Mouse (Mus musculus): ENCODE measurements at regions not wholly inside any gene's neighbourhood (a gene's known extent, or its start where the extent isn't known, plus 50 kb on each side); places are given as distances from the start of the nearest gene placed in this dataset.
A peak's percentile ranks its signal among the peaks of the same experiment; 100 is the strongest.

DNA sequence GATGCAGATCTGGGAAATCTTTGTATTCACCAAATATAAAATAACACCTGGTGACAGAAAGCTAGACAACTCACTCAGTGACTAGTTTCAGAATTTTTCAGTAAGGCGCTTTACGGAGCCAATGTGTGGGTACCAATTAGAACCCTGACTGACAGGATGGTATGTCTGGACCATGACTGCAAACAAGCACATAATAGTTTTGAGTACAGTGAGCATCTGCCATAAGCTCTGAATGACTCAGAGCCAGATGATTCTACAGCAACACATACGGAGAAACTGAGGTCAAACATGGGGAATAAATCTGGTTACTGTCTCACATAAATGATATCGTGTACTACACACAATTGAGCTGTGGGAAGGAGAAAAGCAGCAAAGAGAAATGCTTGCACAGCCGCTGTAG lies 339.9 kb upstream of the Slc24a5 start:
- intact Hi-C loops (cut with DNase I), result no loop called here
- H3K79me2 ChIP-seq (replicated peaks; ENCODE audit: control insufficient read depth, insufficient read depth, low read length), result no peaks in the 10 kb centered on the region
- H3K9ac ChIP-seq (ENCODE audit: low read depth, low read length), result no peak overlapping the region
- no peaks in the 10 kb centered on the region for H3K4me1 ChIP-seq (ENCODE audit: control insufficient read depth, insufficient read depth, low read length)
- 94% methylated on average over 5 of the region's 5 CpGs for WGBS
- no peak for DNase-seq
- no peak overlapping the region for H3K4me3 ChIP-seq
- H3K27ac ChIP-seq, result no peak overlapping the region
- TF ChIP-seq EP300 (IDR thresholded peaks at IDR 0.05; ENCODE audit: insufficient read depth, low read depth, low read length) (no peak), POLR2A (IDR thresholded peaks at IDR 0.05; ENCODE audit: insufficient read depth, low read depth, low read length) (no peak), CTCF (IDR thresholded peaks at IDR 0.05) (no peak)
- H3K36me3 ChIP-seq (ENCODE audit: control insufficient read depth, insufficient read depth, low read length), result no peaks in the 10 kb centered on the region
- H3K27me3 ChIP-seq (ENCODE audit: control insufficient read depth, insufficient read depth, low read length), result no peaks in the 10 kb centered on the region

DNA sequence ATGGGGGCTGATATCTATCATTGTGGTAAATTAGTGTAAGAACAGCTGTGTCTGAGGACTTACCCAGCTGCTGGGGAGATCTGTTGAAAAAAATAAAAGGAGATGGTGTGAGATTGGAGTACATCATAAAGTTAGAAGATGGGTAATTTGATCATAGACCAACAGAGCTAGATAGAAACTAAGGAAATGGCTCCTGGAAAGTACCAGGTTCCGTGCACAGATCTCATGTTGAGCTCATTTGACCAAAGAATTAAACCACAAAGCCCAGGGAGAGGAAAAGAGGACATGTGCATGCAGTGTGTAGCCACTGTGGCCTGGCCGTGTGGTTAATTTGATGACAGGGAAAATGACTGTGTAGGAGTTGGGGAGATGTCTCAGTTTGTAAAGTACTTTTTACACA lies 335.3 kb upstream of the Slc24a5 start:
- intact Hi-C loops (cut with DNase I), result no loop called here
- H3K27ac ChIP-seq, result no peak overlapping the region

DNA sequence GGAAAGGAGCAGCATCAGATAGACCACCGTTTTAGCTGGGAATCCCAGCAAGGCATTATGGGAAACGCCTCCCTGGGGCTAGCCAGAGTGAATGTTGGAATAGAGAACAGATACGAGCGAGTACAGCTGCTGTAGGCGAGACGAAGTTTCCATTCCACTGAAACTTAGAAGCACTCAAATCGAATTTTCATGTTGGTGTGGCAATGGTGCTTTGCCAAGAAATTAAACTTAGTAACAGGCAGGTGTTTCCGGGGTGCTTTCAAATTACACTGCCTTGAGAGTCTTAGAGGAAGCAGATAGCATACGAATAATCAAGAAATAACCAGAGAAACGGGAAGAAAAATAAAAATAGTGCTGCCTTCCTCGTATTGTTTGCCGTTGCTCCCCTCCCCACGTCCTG lies 327.1 kb upstream of the Slc24a5 start:
- peak in 1 of 2 experiments; percentile 24 for DNase-seq
- Histone ChIP-seq H3K36me3 (ENCODE audit: control insufficient read depth, insufficient read depth, low read length) (peaks cover 10% of the 10 kb centered on the region), H3K4me1 (ENCODE audit: control insufficient read depth, insufficient read depth, low read length) (peaks cover 9% of the 10 kb centered on the region), H3K27me3 (ENCODE audit: control insufficient read depth, insufficient read depth, low read length) (no peaks in the 10 kb centered on the region), H3K79me2 (replicated peaks; ENCODE audit: control insufficient read depth, insufficient read depth, low read length) (no peaks in the 10 kb centered on the region), H3K27ac (peak overlapping the region; percentile 39), H3K9ac (ENCODE audit: low read depth, low read length) (no peak overlapping the region), H3K4me3 (peak overlapping the region; percentile 7; the same call in 1 of the 2 replicates)
- WGBS, result 11% methylated on average over 13 of the region's 13 CpGs
- intact Hi-C loops (cut with DNase I), result loop anchor here (2.0 kb wide), 1 partner anchor 134 kb away; no protein-coding TSS in a partner anchor
- TF ChIP-seq EP300 (IDR thresholded peaks at IDR 0.05; ENCODE audit: insufficient read depth, low read depth, low read length) (no peak), CTCF (IDR thresholded peaks at IDR 0.05) (no peak), POLR2A (IDR thresholded peaks at IDR 0.05; ENCODE audit: insufficient read depth, low read depth, low read length) (no peak)

More for the DNA sequence above, 335.3 kb upstream of the Slc24a5 start:
- H3K79me2 ChIP-seq (replicated peaks; ENCODE audit: control insufficient read depth, insufficient read depth, low read length), result no peaks in the 10 kb centered on the region
- H3K36me3 ChIP-seq (ENCODE audit: control insufficient read depth, insufficient read depth, low read length), result no peaks in the 10 kb centered on the region
- H3K4me1 ChIP-seq (ENCODE audit: control insufficient read depth, insufficient read depth, low read length), result no peaks in the 10 kb centered on the region
- no peak overlapping the region for H3K9ac ChIP-seq (ENCODE audit: low read depth, low read length)
- no peak for DNase-seq
- H3K27me3 ChIP-seq (ENCODE audit: control insufficient read depth, insufficient read depth, low read length), result no peaks in the 10 kb centered on the region
- TF ChIP-seq POLR2A (IDR thresholded peaks at IDR 0.05; ENCODE audit: insufficient read depth, low read depth, low read length) (no peak), CTCF (IDR thresholded peaks at IDR 0.05) (no peak), EP300 (IDR thresholded peaks at IDR 0.05; ENCODE audit: insufficient read depth, low read depth, low read length) (no peak)
- H3K4me3 ChIP-seq, result no peak overlapping the region
- WGBS, result 81% methylated on average over 2 of the region's 2 CpGs

DNA sequence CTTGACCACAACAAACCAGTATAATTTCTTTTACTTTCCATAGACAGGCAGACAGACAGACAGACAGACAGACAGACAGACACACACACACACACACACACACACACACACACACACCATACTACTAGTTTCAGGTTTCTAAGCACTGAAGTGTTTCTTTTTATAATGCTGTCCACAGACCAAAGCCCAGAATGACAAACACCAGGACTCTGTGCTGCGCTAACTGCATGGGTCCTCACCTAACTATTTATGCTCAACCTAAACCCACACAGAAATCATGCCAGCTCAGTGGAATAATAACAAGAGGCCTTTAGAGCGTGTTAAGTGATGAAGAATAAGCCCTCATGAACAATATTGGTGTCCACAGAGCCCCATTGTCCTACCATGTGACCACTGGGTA lies 325.0 kb upstream of the Slc24a5 start:
- H3K27ac ChIP-seq, result no peak overlapping the region
- DNase-seq, result no peak

DNA sequence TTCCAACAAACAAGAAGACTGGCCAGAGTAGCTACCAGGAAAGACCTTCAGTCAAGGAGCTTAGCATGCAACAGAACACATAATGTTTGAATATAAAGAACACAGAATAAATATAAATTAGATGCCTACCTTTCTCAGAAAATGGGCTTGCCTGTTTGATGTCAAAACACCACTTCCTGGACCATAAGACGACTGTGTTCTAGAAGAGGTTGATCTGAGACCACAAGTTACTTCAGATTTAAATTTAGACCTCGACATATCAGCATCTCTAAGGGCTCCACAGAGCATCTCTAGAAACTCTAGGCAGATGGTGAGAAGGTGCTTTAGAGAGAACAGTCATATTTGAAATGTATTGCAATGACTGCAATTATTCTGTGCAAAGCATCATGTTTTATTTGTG lies 322.9 kb upstream of the Slc24a5 start:
- Histone ChIP-seq H3K79me2 (replicated peaks; ENCODE audit: control insufficient read depth, insufficient read depth, low read length) (no peaks in the 10 kb centered on the region), H3K27me3 (ENCODE audit: control insufficient read depth, insufficient read depth, low read length) (no peaks in the 10 kb centered on the region), H3K9ac (ENCODE audit: low read depth, low read length) (no peak overlapping the region), H3K36me3 (ENCODE audit: control insufficient read depth, insufficient read depth, low read length) (peaks cover 10% of the 10 kb centered on the region), H3K4me1 (ENCODE audit: control insufficient read depth, insufficient read depth, low read length) (peaks cover 7% of the 10 kb centered on the region), H3K4me3 (no peak overlapping the region), H3K27ac (no peak overlapping the region)
- intact Hi-C loops (cut with DNase I), result no loop called here
- DNase-seq, result no peak
- WGBS, result 68% methylated on average over 2 of the region's 2 CpGs
- TF ChIP-seq POLR2A (IDR thresholded peaks at IDR 0.05; ENCODE audit: insufficient read depth, low read depth, low read length) (no peak), CTCF (IDR thresholded peaks at IDR 0.05) (no peak), EP300 (IDR thresholded peaks at IDR 0.05; ENCODE audit: insufficient read depth, low read depth, low read length) (no peak)

More for the DNA sequence above, 325.0 kb upstream of the Slc24a5 start:
- Histone ChIP-seq H3K4me3 (no peak overlapping the region), H3K4me1 (ENCODE audit: control insufficient read depth, insufficient read depth, low read length) (peaks cover 9% of the 10 kb centered on the region), H3K79me2 (replicated peaks; ENCODE audit: control insufficient read depth, insufficient read depth, low read length) (no peaks in the 10 kb centered on the region), H3K36me3 (ENCODE audit: control insufficient read depth, insufficient read depth, low read length) (peaks cover 10% of the 10 kb centered on the region), H3K9ac (ENCODE audit: low read depth, low read length) (no peak overlapping the region), H3K27me3 (ENCODE audit: control insufficient read depth, insufficient read depth, low read length) (no peaks in the 10 kb centered on the region)
- no peak for TF ChIP-seq EP300 (IDR thresholded peaks at IDR 0.05; ENCODE audit: insufficient read depth, low read depth, low read length)
- TF ChIP-seq POLR2A (IDR thresholded peaks at IDR 0.05; ENCODE audit: insufficient read depth, low read depth, low read length), result no peak
- TF ChIP-seq CTCF (IDR thresholded peaks at IDR 0.05), result no peak
- WGBS, result 75% methylated on average over 2 of the region's 2 CpGs
- intact Hi-C loops (cut with DNase I), result no loop called here

DNA sequence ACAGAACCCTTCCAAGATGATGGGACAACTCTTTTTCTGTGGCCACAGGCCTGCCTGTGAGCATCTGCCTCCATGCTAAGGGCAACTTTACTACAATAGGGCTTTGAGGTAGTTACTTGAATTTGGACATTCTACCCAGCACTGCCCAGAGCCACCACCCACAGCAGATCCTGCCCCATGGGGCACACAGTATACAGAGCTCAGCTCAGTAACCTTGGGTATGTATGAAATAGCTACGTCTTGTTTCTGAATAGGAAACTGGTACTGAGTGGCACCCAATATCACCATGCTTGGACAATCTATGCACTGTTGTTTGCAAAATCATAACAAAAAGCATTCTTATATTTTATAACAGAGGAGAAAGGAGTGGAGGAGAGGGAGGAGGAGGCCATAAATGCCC lies 320.8 kb upstream of the Slc24a5 start:
- DNase-seq, result no peak
- H3K9ac ChIP-seq (ENCODE audit: low read depth, low read length), result no peak overlapping the region
- WGBS, result 93% methylated on average over 1 of the region's 1 CpGs
- no peak overlapping the region for H3K27ac ChIP-seq
- no peaks in the 10 kb centered on the region for H3K79me2 ChIP-seq (replicated peaks; ENCODE audit: control insufficient read depth, insufficient read depth, low read length)
- TF ChIP-seq EP300 (IDR thresholded peaks at IDR 0.05; ENCODE audit: insufficient read depth, low read depth, low read length) (no peak), CTCF (IDR thresholded peaks at IDR 0.05) (no peak), POLR2A (IDR thresholded peaks at IDR 0.05; ENCODE audit: insufficient read depth, low read depth, low read length) (no peak)
- no peaks in the 10 kb centered on the region for H3K27me3 ChIP-seq (ENCODE audit: control insufficient read depth, insufficient read depth, low read length)
- intact Hi-C loops (cut with DNase I), result no loop called here
- H3K36me3 ChIP-seq (ENCODE audit: control insufficient read depth, insufficient read depth, low read length), result peaks cover 2% of the 10 kb centered on the region; the same call in 1 of the 2 replicates
- no peaks in the 10 kb centered on the region; the same call in 1 of the 2 replicates for H3K4me1 ChIP-seq (ENCODE audit: control insufficient read depth, insufficient read depth, low read length)
- no peak overlapping the region for H3K4me3 ChIP-seq
